Mouse (Mus musculus) neural tube, postnatal 0 days (tissue): ENCODE data around the gene Fam161a. TPM values are rescaled to one million over a fixed set of nuclear protein-coding genes. Genes with fewer than 3 reads are reported as not detected.

Experiments used
- polyA plus RNA-seq: library from polyadenylated mRNA; unstranded; fragments of >200 nt; fragmentation: Nextera tagmentation; extraction: Ambion mirVana; gene quantifications from 2 replicates; pipeline ENCODE4 v1.2.1, GENCODE M21; 2015

The Fam161a gene
- polyA plus RNA-seq, result 5.0 and 5.3 TPM in 2 replicates

DNA sequence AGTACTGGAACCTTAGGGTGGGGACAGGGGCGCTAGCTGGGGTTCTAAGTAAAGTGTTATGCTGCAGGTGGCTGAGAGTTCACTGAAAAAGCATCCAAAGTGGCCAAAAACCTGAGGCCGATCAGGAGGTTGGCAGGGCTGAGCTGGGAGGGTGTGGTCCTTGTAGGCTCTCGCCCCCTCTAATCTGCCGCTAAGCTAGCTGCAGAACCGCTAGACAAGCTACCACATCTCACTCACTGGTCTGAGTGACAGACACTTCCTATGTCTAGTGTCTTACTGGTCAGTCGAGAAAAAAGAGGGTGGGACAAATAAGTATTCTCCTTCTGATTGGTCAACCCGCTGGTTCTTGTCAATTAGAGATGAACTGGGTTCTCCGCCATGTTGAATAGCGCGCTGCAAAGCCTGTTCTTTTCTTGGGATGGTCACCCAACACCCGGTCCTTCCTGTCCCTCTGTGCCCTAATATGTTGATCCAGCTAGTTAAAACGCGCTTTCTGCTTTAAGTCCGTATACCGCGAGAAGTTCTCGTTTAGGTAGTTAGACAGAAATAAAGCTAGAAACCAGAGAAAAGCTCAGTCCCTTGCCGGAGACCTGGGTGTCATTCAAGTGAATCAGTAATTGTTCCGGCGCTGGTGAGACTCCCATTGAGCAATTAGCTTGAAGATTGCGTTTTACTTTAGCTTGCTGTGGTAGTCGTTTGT is at the start of gene Fam161a:
TSS of gene Fam161a (plus strand) at position 51 of the 700 bp plus-strand sequence.

DNA sequence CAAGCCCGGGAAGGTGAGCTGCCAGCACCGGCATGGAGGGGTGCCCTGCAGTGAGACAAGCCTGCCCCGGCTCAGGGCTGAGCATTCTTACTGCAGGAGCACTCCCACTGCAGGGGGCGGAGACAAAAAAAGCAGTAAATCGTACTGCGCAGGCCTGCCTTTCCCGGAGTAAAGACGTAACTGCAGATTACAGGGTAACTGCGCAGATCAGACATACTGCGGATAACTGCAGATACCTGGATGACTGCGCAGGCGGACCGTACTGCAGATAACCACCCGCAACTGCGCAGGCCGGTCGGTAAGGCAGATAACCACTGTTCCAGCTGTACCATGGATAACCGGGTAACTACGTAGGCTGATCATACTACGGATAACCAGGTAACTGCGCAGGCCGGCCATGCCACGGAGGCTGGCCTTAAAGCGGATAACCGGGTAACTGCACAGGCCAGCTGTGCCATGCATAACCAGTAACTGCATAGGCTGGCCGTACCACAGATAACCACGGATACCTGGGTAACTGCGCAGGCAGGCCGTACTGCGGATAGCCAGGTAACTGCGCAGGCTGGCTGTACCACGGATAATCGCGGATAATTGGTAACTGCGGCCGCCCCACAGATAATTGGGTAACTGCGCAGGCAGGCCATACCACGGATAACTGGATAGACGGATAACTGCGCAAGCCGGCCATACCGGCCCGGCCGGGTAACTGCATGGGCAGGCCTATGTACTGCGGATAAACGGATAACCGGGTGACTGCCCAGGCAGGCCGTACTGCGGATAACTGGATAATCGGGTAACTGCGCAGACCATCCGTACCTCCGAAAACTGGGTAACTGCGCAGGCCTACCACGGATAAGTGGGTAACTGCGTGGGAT is 35.3 kb upstream of the Fam161a start, which contains the start of gene Zrsr1:
TSS of gene Zrsr1 (plus strand) at position 171 of the 875 bp plus-strand sequence.

DNA sequence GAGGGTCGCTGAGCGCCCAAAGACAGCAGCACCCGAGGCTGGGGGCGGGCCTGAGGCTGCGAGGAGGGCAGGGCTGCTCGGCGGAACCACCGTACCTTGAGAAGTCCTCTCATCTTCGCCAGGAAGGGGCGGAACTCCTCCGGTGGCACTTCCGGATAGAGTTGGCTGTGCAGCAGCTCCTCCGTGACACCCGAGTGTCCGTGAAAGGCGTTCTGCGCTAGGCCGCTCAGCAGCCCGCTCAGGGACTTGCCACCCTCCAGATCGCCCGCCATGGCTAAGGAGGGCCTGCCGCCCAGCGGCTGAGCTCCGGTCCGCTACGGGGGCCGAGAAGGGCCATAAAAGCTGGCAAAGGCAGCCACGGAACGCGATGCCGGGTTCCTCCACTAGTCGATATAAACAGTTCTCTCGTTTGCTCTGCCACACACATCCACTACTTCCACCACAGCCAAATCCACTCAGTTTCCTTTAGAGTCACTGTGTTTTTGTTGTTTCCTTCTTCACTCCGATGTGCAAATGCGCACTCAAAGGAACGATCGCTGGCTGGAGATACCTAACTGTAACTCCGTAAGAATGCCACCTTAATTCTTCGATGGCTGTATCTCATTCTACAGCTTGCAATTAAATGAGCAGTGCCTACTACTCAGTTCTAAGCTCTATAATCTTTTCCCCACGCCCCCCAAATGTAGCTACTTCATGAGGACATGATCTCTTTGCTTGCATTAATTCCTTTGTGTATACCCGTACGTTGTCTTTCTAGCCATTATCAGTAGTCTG is 25.2 kb upstream of the Fam161a start, which contains the start of the genes Gm28048 and Commd1:
TSS of gene Gm28048 (minus strand) at position 107 of the 774 bp plus-strand sequence.
TSS of gene Commd1 (minus strand) at position 399 of the 774 bp plus-strand sequence.

DNA sequence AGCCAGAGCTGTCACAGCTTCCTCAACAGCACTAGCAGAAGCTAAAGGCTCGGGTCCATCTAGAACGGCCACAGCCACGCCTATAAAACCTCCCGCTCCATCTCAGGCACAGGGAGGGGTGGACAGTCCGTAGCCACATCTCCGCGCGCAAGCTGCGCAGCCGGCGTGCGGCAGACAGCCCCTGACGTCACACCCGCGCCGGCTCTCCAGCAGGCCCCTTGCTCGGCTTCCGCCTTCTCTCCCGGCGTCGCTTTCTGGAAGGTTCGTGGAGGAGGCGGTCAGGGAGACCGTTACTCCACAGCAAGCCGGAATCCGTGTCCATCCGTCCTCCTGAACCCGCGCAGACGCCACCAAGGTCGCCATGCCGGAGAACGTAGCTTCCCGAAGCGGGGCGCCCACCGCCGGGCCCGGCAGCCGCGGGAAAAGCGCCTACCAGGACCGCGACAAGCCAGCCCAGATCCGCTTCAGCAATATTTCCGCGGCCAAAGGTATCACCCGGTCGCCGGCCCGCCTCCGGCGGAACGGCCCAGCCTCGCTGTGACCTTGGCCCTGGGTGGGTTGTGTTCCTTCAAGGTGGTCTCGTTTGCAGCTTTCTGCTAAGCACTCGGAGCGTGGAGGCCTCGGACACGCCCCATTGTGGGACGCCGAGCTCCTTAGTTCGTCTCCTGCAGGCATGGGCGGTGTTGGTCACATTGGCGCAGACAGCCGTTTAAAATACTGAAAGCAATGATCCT is 16.8 kb upstream of the Fam161a start, which contains the start of gene Cct4:
TSS of gene Cct4 (plus strand) at position 127 of the 734 bp plus-strand sequence.

Other genes starting within 250 kb of the Fam161a start
- gene B3gnt2, start 146.6 kb upstream of the Fam161a start, polyA plus RNA-seq, result 3.4 and 3.5 TPM in 2 replicates
- 9.6 and 10.6 TPM in 2 replicates for gene Zrsr1, start 35.5 kb upstream of the Fam161a start, polyA plus RNA-seq
- 3.4 and 4.2 TPM in 2 replicates for gene Gm28048, start 25.4 kb upstream of the Fam161a start, polyA plus RNA-seq
- 213 and 230 TPM in 2 replicates for gene Commd1, start 25.1 kb upstream of the Fam161a start, polyA plus RNA-seq
- 199 and 203 TPM in 2 replicates for gene Cct4, start 17.0 kb upstream of the Fam161a start, polyA plus RNA-seq
- 29.2 and 31.7 TPM in 2 replicates for gene Xpo1, start 248.5 kb downstream of the Fam161a start, polyA plus RNA-seq